Mouse (Mus musculus): ENCODE measurements around the gene Hscb.
"Not testable (repeated sequence)": the region's sequence is repeated elsewhere in the genome, so short reads cannot be mapped to it uniquely, and the experiment has no call there.

The Hscb gene

DNA sequence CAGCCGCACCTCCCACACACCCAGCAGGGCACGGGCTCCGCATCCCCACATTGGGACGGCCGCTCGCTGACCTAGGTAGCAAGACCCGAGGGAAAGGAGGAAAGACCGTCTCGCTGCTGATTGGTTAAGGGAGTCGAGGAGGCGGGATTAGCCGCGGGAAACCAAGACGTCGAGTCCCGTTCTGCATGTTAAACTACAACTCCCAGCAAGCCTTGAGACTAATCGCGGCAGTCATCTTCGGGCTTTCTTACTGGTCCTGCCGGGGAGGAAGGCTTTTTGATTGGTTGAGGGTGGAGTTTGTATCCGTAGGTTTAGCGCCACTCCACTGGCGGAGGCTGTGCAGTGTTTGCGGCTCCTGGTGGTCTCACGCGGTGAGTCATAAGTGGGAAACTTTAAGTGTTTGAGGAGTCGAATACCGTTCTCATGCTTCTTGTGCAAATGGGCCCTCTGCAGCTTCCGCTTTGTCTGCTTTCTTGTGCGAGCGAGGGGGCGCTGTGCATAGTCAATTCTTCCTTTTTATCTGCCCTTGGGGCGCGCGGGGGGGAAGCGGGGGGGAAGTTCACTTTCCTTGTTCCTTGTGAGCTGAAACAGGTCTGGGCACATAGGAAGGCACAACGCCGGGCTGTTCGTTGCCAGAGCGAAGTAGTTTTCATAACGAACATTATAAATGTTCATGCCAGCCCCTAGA, at the start of gene Hscb, which contains the start of gene Chek2:
Gene Hscb, minus strand, starts transcription at position 100 of the 688 bp plus-strand sequence.
Gene Chek2, plus strand, starts transcription at position 302 of the 688 bp plus-strand sequence.
- DNase-seq = peak; percentile 99

DNA sequence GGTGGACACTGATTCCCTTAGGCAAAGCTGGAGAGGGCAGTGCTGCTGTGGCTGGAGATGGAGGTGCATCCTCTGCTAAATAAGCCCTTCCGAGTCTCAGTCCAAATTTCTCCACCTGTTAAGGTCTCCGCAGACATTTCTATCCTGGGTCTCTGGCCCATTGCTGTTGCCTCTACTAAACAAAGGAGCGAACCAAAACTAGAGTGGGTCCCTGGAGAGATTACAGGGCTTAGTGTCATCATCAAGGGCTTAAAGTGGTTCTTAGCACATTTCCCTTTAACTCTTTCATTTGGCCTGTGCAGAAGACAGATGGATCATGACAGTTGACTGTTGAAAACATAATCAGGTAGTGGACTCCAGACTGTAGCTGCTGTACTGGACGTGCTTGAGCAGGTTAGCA, 49.0 kb upstream of the Hscb start:
- DNase-seq = no peak

DNA sequence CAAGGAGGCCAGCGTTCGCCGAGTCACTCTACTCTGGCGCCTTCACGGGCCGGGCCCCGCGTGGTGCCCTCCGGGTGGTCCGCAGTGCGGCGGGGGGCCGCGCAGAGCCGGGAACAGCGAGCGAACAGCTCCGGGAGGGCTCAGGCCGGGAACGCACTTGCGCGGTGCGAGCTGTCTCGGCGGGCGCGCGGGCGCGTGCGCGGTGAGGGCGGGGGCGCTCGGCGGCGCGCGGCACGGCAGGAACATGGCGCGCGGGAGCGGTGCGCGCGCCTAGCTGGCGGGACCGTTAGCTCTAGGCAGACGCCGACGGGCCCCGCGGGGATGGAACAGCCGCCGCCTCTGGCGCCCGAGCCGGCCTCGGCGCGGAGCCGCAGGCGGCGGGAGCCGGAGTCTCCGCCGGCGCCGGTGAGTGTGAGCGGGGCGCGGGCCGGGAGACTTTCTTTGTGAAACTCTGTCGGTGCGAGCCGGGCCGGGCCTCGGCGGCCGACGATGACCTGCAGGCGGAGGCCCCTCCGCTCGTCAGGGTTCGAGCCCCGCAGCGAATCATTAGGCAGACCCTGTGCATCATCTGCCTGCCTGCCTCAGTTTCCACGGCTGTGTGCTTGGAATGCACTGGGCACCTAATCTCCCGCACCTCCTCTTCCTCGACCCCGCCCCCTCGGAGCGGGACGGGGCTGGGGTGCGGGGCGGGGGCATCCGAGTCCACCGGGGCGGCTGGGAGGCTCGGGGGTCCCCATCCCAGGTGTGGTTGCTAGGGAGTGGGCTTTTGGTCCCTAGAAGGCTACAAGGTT, 40.2 kb upstream of the Hscb start, which contains the start of gene Ttc28:
Gene Ttc28, plus strand, starts transcription at position 220 of the 791 bp plus-strand sequence.
- peak; percentile 93 for DNase-seq

DNA sequence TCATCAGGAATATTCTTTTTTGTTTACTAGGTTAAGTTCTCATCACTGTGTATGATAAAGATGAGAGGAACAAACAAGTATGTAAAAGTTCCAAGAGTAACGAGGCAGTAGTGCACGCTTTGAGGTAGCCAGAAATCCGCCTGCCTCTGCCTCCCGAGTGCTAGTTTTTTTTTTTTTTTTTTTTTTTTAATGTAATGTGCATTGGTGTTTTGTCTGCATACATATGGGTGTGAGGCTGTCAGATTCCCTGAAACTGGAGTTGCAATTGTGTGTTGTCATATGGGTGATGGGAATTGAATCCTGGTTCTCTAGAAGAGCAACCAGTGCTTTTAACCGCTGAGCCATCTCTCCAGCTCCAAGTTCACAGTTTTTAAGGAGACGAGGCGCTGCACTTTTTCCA, 39.5 kb upstream of the Hscb start:
- DNase-seq = no peak

DNA sequence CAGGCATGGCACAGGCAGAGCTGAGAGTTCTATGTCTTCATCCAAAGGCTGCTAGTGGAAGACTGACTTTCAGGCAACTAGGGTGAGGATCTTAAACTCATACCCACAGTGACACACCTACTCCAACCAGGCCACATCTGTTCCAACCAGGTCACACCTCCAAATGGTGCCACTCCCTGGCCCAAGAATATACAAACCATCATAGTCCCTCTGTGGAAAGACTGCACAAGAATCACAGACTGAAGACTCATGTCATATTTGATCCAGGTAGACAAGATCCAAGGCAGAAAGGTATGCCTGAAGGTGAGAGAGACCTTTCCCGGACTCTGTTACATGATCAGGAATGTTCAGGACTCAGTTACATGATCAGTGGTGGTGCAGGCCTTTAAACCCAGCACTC, 38.9 kb upstream of the Hscb start:
- not testable (repeated sequence) for DNase-seq

DNA sequence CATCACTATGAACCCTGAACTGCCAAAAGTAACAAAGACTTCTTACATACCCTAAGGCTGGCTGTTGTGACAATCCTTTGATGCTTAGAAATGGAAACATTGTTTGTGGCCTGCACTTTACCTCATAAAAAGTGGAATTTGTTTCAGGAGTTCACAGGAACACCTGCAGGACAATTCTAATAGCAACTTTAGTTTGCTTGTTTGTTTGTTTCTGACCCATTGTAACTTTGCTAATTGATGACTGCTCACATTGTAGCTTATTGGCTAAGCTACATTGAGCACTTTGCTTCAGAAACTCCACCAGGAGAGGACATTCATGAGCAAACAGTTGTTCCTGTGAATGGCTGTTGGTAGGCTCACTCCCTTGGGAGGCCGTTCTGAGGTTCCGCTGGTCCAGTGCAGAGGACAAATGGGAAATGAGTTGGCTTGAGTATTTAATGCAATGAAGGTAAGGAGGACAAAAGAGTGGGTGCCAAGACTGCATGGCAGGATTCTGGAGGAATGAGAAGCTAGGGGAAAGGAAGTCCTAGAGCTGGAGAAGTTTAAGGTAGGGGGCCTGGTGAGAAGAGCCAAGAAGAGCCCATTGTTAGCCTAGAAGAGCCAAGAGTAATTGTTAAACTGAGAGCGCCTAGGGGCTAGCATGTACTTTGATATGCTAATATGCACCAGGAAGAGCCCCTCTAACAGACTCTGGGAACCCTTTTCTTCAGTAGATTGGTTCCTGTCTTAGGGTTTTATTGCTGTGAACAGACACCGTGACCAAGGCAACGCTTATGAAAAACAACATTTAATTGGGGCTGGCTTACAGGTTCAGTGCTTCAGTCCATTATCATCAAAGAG, 38.3 kb upstream of the Hscb start:
- no peak for DNase-seq

DNA sequence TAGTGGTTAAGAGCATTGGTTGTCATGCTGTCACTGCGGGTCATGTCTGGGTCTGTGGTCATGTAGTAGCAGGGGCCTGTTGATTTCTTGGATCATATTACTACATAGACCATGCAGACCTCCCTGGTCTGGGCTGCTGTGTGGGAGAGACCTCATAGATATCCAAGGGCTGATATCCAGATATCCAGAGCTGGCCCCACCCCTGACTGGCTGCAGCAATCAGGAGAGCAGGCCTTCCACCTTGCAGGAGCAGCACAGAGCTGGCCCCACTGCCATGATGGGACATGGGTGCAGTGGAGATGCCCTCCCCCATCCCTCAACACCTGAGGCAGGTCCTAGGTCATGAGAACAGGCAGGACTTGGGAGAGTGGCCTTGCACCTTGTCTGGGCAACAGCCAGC, 35.7 kb upstream of the Hscb start:
- no peak for DNase-seq

DNA sequence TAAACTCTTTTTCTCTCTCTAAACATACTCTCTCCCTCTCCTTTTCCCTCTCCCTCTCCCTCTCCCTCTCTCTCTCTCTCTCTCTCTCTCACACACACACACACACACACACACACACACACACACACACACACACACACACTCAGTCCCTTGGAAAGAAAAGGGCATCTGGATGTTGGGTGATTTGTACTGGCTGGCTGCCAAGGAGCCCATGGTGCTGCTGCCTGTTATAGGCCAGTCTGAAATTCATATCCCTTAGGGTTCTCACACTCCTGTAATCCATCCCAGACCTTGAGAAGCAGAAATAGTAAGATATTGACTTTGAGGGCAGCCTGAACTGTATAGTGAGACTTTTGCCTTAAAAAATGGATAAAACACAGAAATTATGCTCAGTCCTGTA, 35.1 kb upstream of the Hscb start:
- DNase-seq = no peak

DNA sequence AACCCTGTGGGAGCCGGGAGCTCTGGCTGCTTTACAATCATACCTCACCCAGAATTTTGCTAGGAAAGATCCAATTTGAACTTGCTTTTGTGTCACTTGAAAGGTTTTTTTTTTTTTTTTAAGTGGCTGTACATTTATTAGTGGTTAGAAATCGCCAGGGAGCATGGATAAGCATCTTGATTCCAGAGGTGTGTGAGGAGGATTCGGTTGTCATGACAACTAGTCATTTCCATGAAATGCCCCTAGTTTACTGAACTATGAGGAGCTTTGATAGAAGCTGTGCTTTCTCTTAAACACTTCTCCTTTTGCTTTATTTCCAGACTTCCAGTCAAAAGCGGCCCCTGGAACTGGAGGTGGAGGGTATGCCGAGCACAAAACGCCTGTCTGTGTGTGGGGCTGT, 33.6 kb upstream of the Hscb start:
- DNase-seq = no peak

DNA sequence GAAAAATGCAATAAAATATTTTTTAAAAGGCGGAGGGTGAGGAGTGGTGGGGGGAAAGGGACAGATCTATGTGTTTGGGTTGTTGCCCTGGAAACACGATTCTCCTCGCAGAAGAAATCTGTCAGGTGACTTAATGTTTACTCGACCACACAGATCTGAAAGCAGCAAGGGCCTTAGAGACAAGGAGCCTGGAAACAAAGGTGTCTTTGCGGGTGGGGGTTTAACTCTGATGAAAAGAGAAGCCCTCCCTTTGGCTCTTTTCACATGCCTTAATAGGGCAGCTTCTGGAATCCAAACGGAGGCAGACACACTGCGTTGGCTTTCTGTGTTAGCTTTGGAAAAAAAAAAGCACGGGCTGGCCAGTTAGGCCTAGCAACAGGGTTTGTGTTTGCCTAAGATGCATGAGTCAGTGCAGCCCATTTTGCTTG, 29.7 kb upstream of the Hscb start:
- DNase-seq = no peak

DNA sequence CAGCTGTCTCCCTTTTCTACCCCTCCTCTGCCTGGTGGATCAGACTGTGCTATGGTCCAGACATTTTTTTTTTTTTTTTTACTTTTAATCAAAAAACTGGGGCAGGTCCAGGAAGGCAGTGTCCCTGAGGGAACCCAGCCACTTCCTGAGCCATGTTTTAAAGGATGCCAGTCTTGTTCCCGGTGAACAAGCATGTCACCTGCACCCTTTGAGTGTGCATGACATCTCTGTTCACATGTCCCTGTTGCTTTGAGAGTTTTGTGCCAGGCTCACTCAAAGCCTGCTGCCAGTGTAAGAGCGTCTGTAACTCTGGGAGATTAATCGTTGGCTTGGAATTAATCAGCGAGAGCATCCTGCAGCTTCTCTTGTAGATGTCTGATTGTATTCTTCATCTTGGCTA, 28.9 kb upstream of the Hscb start:
- DNase-seq = peak; percentile 17

DNA sequence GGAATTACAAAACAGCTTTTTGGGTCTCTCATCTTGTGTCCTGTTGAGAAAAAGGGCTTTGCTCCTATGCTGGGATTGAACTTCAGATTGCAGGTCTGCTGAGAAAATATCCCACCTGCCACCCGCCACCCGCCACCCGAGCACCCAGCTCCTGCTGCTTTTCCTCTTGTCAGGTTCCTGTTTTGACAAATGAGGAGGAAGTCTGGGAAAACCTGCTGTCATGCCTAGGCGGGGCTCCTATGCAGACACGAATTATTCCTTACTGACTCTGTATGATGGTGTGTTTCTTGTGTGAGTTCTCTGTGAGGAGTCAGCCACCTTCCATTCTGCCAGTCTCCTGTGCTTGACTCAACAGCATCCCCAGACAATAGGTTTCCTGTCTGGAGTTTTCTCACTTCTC, 20.9 kb upstream of the Hscb start:
- DNase-seq = no peak

DNA sequence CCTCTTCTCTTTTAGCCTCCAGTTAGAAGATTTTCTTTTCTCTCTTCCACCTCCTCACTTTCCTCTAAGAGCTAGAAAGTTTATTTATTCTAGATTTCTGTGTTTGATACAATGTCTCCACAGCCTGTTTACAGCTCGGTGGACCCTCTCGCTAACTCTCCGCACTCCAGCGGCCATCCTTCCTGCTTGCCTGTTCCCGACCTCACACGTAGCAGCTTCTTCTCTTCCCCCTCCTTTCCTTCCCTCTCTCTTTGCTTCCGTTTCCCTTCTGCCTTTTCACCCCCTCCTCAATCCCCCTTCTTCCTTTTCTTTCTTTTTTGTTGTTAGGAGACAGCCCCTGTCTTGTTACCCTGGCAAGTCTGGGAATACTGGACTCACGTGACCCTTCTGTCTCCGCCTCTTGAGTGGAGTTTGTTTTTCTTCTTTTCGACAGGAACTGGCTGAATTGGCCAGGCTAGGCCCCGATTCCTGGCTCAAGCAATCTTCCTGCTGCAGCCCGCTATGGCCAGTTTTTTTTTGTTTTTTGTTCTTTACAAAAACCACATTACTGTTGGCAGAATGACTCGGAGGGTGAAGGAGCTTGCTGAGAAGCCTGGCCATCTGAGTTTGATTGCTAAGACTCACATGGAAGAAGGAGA, 19.6 kb upstream of the Hscb start:
- DNase-seq = peak; percentile 85

DNA sequence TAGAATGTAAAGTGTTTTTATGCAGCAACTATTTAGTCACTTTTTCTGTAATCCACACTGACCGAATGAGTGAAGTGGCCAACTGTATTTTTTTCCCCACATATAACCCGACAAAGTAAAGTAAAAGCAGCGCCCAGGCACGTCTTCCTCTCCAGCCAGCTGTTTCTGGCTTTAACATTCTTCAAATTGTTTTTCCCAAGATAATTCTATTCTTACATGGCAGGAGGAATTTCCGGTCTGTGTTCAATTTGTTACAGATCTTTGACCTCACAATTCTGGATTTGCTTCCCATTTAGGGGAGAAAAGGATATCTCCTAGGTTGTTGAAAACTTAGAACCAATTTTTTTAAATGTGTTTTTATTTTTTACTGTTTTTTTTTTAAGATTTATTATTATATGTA, 17.5 kb upstream of the Hscb start:
- peak; percentile 57 for DNase-seq

DNA sequence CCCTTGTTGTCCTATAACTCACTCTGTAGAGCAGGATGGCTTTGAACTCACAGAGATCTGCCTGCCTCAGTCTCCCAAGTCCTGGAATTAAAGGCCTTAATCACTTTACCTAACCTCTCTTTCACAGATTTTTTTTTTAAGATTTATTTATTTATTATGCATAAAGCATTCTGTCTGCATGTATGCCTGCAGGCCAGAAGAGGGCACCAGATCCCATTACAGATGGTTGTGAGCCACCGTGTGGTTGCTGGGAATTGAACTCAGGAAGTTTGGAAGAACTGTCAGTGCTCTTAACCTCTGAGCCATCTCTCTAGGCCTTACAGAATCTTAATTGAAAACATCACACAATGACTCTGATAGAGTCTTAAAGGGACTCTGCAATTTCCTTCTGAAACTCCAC, 13.4 kb upstream of the Hscb start:
- DNase-seq = no peak

DNA sequence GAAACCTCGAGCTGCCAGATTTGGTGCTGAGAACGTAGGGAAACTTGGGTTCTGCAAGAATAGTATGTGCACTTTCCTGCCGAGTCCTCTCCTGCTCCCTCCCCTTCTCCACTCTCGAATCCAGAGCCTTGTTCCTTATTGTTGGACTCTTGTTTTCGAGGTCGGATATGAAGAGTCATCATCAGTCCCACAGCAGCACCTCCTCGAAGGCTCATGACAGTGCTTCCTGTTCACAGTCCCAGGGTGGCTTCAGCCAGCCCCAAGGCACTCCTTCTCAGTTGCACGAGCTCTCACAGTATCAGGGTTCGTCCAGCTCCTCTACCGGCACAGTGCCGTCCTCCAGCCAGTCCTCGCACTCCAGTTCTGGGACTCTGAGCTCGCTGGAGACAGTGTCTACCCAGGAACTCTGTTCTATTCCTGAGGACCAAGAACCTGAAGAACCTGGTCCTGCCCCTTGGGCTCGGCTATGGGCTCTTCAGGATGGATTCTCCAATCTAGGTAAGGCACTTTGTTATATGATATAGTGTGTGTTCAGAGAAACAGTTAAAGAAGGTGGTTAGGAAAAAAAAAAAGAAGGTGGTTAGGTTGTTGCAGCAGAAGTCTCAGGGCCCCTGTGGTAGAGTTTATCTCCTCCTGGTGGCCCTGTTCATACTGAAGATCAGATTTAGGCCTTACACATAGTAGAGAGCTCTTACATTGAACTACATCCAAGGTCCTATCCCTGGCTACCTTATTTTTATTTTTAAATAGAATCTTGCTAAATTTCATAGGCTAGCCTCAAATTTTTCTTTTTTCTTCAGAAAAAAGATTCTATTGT, 1.7 kb upstream of the Hscb start:
- no peak for DNase-seq

DNA sequence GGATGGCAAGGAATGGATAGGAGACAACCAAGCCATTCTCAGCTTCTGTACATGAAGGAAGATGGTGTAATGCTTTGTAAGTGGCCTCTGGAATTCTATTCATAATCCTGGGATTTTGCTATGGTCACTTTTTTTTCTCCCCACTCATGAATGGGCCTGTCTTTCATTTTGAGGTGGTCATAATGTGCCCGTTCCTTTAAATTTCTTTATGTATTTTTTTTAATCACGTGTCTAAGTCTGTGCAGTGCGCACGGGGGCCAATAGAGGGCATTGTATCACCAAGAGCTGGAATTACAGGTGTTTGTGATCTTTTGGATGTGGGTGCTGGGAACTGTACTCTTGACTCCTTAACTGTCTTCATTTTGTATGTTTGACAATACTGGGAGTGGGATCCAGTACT, 888 bp upstream of the Hscb start:
- peak; percentile 40 for DNase-seq

DNA sequence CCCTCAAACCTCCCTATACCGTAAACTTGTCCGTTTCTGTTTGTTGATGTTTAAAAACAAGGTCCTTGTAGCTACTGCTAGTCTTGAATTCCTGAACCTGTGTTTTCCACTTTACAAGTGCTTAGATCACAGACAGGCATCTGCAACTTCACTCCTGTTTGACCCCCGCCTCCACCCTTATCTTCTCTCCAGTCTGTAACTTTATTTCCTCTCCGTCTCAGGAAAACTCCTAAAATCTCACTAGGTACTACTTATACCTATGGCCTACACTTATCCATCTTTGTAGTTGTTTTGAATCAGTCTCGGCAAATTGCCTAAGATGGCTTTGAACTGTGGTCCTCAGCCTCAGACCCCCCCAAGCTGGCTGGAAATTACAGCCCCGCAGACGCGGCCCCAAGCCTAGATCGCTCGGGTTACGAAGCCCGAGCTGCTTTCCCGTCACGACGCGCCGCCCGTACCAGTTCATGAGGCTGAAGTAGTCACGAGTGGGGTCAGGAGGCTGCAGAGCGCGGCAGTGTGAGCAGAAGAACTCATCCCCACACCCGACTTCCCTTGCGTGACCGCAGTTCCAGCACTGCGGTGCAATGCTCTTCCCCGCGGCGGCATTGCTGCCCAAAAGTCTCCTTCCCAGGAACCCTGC, 419 bp downstream of the Hscb start:
- DNase-seq = no peak

DNA sequence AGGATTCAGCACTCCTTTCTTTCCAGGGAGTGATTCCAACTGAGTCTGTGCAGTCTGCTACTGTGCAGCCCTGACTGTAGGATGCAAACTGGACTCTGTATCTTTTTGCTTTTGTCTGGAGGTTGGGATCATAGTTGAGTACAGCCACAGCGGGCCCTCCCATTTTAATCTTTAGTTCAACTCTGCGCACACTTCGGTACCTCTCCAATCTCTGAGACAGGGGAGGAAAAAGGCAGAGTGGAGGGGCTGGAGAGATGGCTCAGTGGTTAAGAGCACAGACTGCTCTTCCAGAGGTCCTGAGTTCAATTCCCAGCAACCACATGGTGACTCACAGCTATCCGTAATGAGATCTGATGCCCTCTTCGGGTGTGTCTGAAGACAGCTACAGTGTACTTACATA, 1.6 kb downstream of the Hscb start:
- not testable (repeated sequence) for DNase-seq

DNA sequence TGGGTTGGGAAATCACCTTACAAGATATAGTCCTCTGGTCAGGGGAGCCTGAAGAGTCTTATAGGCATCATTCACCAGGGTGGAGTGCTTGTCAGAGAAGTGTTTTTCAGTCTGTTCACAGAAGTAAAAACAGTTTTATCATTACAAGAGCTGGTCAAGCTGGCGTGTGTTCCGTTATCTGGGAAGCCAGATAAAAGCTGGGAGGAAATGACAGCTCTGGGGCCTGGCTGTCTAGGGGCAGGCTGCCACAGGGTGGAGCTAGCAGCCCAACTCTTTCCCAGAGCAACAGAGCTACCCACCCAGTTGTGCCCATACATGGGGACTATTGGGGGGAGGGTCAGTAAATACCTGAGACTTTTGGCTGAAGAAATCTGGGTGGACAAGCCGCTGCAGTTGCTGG, 3.6 kb downstream of the Hscb start:
- DNase-seq = peak; percentile 65

DNA sequence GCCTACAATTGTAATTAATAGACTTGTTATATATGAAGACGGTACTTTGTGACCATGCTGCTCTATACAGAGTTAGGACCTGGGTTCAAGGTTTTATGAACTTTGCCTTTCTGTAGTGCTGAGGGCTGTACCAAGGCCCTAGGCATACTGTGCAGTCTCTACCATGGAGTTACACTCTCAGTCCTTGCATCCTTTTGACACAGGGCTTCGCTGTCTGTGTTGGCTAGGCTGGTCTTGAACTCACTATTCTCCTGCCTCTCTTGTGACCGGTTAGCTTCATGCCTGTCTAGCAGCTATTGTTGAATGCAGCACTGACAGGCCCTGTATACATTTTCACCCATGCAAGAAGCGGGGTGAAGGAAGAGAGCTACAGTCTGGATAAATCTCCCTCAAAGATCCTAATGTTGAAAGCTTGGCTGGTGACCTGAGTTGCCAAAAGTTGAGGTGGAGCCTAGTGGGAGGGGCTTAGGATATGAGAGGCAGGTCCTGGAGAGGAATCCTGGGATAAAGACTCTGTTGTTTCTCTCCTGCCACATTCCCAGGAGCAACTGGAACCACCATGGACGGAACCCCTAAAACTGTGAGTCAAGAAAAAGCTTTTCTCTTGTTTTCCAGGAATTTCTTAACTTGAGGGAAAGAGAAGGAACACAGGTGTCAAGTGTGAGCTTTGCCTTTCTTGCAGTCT, 8.4 kb downstream of the Hscb start:
- DNase-seq = no peak
